Mouse (Mus musculus) cortical plate, adult 2 months (tissue): ENCODE results near the gene Tnpo2. TPM values are rescaled to one million over a fixed set of nuclear protein-coding genes. Genes with fewer than 3 reads are reported as not detected.
A peak's percentile ranks its signal among the peaks of the same experiment; 100 is the strongest.

ENCODE experiments used
- H3K27ac ChIP-seq: fragments of 200-500 bp; 2 replicates; pipeline ENCODE4 v1.5.1; 2012; ENCODE audit warnings: low read length, control low read depth, inconsistent platforms; ENCODE audit not compliant: insufficient read depth
- H3K4me1 ChIP-seq: fragments of 200-500 bp; 2 replicates; pipeline ENCODE4 v1.6.1; 2011; ENCODE audit warnings: low read length; ENCODE audit not compliant: control insufficient read depth, insufficient read depth
- H3K4me3 ChIP-seq: fragments of 200-500 bp; 2 replicates; pipeline ENCODE4 v1.5.1; 2011; ENCODE audit warnings: mild to moderate bottlenecking, low read length, control low read depth; ENCODE audit not compliant: insufficient read depth
- CTCF ChIP-seq: fragments of 200-500 bp; IDR thresholded peaks from 2 replicates; pipeline ENCODE4 v1.5.1; 2011; ENCODE audit warnings: mild to moderate bottlenecking, control low read depth, low read length; ENCODE audit not compliant: insufficient read depth; ENCODE audit errors: extremely low read depth
- POLR2A ChIP-seq: fragments of 200-500 bp; IDR thresholded peaks from 2 replicates; pipeline ENCODE4 v1.6.1; 2011; ENCODE audit warnings: mild to moderate bottlenecking, low read length, control low read depth; ENCODE audit not compliant: insufficient read depth; ENCODE audit errors: extremely low read depth
- polyA plus RNA-seq: library from polyadenylated mRNA; depleted of rRNA; stranded (reverse); fragments of >200 nt; gene quantifications from 2 replicates; pipeline ENCODE4 v1.2.3, GENCODE M21; 2012

Gene Tnpo2
- polyA plus RNA-seq, 1 experiment = 110 TPM

GRCm38 (mm10) chr8:85036381-85036717 lies 366 bp upstream of the Tnpo2 start:
- no peaks in the 10 kb centered on the region; the same call in 1 of the 2 replicates for H3K4me1 ChIP-seq
- peak overlapping the region; percentile 68 for H3K4me3 ChIP-seq
- H3K27ac ChIP-seq = no peak overlapping the region; the same call in 1 of the 2 replicates
- no peak for TF ChIP-seq CTCF
- no peak; the same call in 1 of the 2 replicates for TF ChIP-seq POLR2A

- Histone ChIP-seq H3K4me1 (no peaks in the 10 kb centered on the region; the same call in 1 of the 2 replicates), H3K27ac (peak overlapping the region; percentile 23; the same call in 1 of the 2 replicates), H3K4me3 (peak overlapping the region; percentile 68)
- TF ChIP-seq CTCF (no peak), POLR2A (no peak)
Measured at GRCm38 (mm10) chr8:85037366-85037680, 608 bp downstream of the Tnpo2 start.

- H3K27ac ChIP-seq = peak overlapping the region; percentile 23; the same call in 1 of the 2 replicates
- no peaks in the 10 kb centered on the region; the same call in 1 of the 2 replicates for H3K4me1 ChIP-seq
- TF ChIP-seq POLR2A = peak; percentile 39; the same call in 1 of the 2 replicates
- no peak for TF ChIP-seq CTCF
Measured at GRCm38 (mm10) chr8:85037681-85038531, 1.2 kb downstream of the Tnpo2 start.

GRCm38 (mm10) chr8:85043619-85044018 lies 6.9 kb downstream of the Tnpo2 start:
- Histone ChIP-seq H3K4me3 (no peak overlapping the region), H3K27ac (no peak overlapping the region), H3K4me1 (no peaks in the 10 kb centered on the region; the same call in 1 of the 2 replicates)
- no peak for TF ChIP-seq POLR2A
- no peak for TF ChIP-seq CTCF

More at GRCm38 (mm10) chr8:85037681-85038531, 1.2 kb downstream of the Tnpo2 start:
- H3K4me3 ChIP-seq = peak overlapping the region; percentile 68

DNA sequence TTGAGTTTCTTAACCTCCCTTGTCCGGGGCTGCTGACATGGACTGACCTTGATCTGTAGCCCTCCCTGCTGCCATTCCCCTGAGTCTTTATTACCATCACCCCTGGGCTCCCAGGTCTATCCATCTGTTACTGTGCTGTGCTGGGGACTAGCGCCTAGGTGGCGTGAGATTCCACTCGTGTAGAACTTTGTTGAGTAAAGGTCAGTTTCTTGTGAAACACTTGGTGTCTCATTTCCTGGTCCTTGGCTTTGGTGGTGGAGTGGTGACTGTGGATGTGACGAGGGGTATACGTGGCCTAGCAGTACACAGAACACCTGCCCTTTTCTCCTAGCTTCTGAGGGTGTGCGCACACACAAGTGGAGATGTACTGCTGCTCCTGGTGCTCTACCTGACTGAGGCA lies 20.7 kb downstream of the Tnpo2 start:
- H3K27ac ChIP-seq = no peak overlapping the region
- no peak overlapping the region for H3K4me3 ChIP-seq
- H3K4me1 ChIP-seq = peaks cover 2% of the 10 kb centered on the region; the same call in 1 of the 2 replicates
- TF ChIP-seq CTCF = no peak
- no peak for TF ChIP-seq POLR2A

DNA sequence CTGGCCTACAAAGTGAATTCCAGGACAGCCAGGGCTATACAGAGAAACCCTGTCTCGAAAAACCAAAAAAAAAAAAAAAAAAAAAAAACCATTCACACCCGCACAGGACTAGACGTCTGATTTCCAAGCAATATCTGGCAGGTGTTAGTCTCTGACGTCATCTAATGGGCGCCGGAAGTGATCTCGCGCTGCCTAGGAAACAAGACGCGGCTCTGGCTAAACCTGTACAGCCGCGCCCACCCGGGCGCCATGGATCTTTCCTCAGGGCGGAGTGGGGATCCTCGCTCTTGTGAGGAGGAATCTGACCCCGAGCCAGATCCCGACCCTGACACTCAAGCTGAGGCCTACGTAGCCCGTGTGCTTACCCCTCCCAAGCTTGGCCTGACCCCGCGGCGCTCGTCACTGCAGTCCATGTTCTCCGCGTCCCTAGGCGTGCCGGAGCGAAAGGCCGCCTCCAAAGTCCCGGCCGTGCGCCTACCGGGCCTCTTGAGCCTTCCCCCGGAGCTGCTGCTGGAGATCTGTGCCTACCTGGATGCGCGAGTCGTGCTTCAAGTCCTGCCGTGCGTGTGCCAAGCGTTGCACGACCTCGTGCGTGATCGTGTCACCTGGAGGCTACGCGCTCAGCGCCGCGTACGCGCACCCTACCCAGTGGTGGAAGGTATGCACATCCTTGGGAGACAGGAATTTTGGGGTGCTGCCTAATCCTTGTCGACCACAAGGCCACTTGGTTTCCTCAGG lies 23.3 kb downstream of the Tnpo2 start, which contains the start of gene Fbxw9:
Gene Fbxw9 (plus strand): TSS at position 177 of the 738 bp plus-strand sequence.
- H3K4me3 ChIP-seq = peak within 1 kb of the TSS; percentile 59
- H3K27ac ChIP-seq = peak within 1 kb of the TSS; percentile 6; the same call in 1 of the 2 replicates
- no peak for TF ChIP-seq CTCF
- TF ChIP-seq POLR2A = peak; percentile 75
- H3K4me1 ChIP-seq = peaks cover 2% of the 10 kb centered on the region; the same call in 1 of the 2 replicates

DNA sequence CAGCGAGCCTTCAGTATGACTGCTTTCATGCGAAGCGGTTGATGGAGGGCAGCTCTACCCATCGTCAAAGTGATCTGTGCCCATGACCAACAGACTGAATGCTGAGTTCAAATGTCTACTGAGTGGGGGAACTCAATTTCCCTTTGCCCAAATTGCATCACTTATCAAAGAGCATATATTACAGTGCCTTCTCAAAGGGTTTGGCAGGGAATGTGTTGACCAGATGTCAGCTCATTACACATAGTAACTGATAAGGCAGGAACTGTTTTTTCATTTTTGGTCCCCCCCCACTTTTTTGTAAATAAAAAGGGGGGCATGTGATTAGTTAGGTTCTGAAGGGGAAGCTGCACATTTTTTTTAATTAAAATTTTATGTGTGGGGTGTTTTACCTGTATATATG lies 25.9 kb downstream of the Tnpo2 start:
- H3K4me3 ChIP-seq = no peak overlapping the region
- no peak for TF ChIP-seq POLR2A
- no peak for TF ChIP-seq CTCF
- H3K27ac ChIP-seq = no peak overlapping the region
- H3K4me1 ChIP-seq = peaks cover 2% of the 10 kb centered on the region; the same call in 1 of the 2 replicates

- no peak overlapping the region for H3K27ac ChIP-seq
- H3K4me1 ChIP-seq = peaks cover 2% of the 10 kb centered on the region; the same call in 1 of the 2 replicates
- no peak for TF ChIP-seq CTCF
- no peak overlapping the region for H3K4me3 ChIP-seq
Measured at GRCm38 (mm10) chr8:85065213-85065612, 28.5 kb downstream of the Tnpo2 start.

DNA sequence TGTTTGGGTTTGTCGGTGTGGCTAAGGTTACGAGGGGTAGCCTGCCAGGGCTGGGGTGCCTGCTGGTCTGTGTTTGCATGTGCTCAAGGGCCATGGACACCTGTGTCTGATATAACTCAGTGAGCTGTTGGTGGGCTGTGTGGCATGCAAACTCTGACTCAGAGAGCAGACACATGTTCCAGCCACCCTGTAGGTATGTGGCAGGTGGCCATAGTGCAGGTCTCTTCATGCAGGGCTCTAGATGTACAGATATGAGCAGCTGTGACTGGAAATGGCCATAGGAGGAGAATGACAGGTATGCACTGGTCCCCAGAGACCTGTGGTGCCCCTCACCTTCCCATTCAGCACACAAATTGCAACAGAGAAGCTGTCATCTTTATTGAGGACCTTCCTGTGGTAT lies 30.4 kb downstream of the Tnpo2 start:
- H3K4me3 ChIP-seq = no peak overlapping the region
- no peak overlapping the region for H3K27ac ChIP-seq
- TF ChIP-seq CTCF (no peak), POLR2A (no peak)
- H3K4me1 ChIP-seq = no peaks in the 10 kb centered on the region; the same call in 1 of the 2 replicates
